Mouse (Mus musculus) stomach, embryonic 16.5 days (tissue): ENCODE measurements around the gene Ube2e1. TPM values are rescaled to one million over a fixed set of nuclear protein-coding genes. Genes with fewer than 3 reads are reported as not detected.

ENCODE experiments used
- ATAC-seq: fragments of 200-750 bp; cut with Nextera tagmentation; 2 replicates; pipeline ENCODE4 v1.8.0; 2017; ENCODE audit warnings: moderate number of reproducible peaks, moderate TSS enrichment; ENCODE audit not compliant: insufficient read depth, low FRiP score
- H3K27ac ChIP-seq: fragments of 300-500 bp; sonication (generic); 2 replicates; pipeline ENCODE4 v1.5.1; 2014; ENCODE audit warnings: low read length
- H3K27me3 ChIP-seq: fragments of 300-500 bp; sonication (generic); 2 replicates; pipeline ENCODE4 v1.6.1; 2014; ENCODE audit warnings: low read length, control low read depth, mixed read lengths; ENCODE audit not compliant: control insufficient read depth, insufficient read depth
- H3K36me3 ChIP-seq: fragments of 300-500 bp; sonication (generic); 2 replicates; pipeline ENCODE4 v1.6.1; 2014; ENCODE audit warnings: low read length; ENCODE audit not compliant: control insufficient read depth, insufficient read depth
- H3K4me1 ChIP-seq: fragments of 300-500 bp; sonication (generic); 2 replicates; pipeline ENCODE4 v1.6.1; 2014; ENCODE audit warnings: low read length, control low read depth, mixed read lengths; ENCODE audit not compliant: control insufficient read depth, insufficient read depth
- H3K4me2 ChIP-seq: fragments of 300-500 bp; sonication (generic); 2 replicates; pipeline ENCODE4 v1.6.1; 2014; ENCODE audit warnings: low read depth, low read length, mixed read lengths
- H3K4me3 ChIP-seq: fragments of 300-500 bp; sonication (generic); replicated peaks from 2 replicates; pipeline ENCODE4 v1.5.1; 2014; ENCODE audit warnings: mild to moderate bottlenecking, low read length
- H3K9ac ChIP-seq: fragments of 300-500 bp; sonication (generic); 2 replicates; pipeline ENCODE4 v1.6.1; 2014; ENCODE audit warnings: low read length
- H3K9me3 ChIP-seq: fragments of 300-500 bp; sonication (generic); replicated peaks from 2 replicates; pipeline ENCODE4 v1.6.1; 2016; ENCODE audit warnings: low read length, control low read depth; ENCODE audit not compliant: control insufficient read depth
- WGBS: fragments of 180-500 bp; shearing (Covaris S2); extraction: QIAGEN DNeasy Blood & Tissue Kit; methylation state at CpG from one replicate; pipeline ENCODE4 v1.1.7; 2014; 5-methylcytosine and 5-hydroxymethylcytosine counted together
- polyA plus RNA-seq: library from polyadenylated mRNA; unstranded; fragments of >200 nt; fragmentation: Nextera tagmentation; extraction: Ambion mirVana; gene quantifications from 2 replicates; pipeline ENCODE4 v1.2.1, GENCODE M21; 2015

Ube2e1 gene
- polyA plus RNA-seq, 1 experiment from 2014 or later: 132 TPM

DNA sequence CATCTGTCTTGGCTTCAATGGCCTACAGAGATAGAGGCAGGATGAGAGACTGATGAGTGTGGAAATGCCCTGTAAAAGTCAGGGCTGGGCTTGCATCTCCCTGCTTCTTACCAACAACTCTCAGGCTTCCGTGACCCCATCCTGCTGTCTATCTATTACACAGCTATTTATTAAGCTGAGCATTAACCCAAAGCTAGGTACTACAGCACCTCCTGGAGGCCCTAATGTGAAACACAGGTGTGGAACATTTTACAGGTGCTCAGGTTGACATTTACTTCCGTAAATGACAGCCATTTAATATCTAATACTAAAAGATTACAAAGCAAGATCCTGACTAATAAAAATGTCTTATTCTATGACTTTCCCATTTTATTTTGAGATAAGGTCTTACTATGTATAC, 31.0 kb downstream of the Ube2e1 start:
- no peak overlapping the region for H3K27ac ChIP-seq
- H3K9ac ChIP-seq: no peak overlapping the region
- H3K9me3 ChIP-seq: no peaks in the 10 kb centered on the region
- H3K36me3 ChIP-seq: no peaks in the 10 kb centered on the region
- 0 out of 2 replicates have a peak, but pooled peaks cover 4% of the 10 kb centered on the region for H3K4me1 ChIP-seq
- no peak overlapping the region for H3K4me3 ChIP-seq
- H3K4me2 ChIP-seq: no peak overlapping the region
- no peak for ATAC-seq
- H3K27me3 ChIP-seq: no peaks in the 10 kb centered on the region
- 87% methylated on average over 2 of the region's 2 CpGs for WGBS

DNA sequence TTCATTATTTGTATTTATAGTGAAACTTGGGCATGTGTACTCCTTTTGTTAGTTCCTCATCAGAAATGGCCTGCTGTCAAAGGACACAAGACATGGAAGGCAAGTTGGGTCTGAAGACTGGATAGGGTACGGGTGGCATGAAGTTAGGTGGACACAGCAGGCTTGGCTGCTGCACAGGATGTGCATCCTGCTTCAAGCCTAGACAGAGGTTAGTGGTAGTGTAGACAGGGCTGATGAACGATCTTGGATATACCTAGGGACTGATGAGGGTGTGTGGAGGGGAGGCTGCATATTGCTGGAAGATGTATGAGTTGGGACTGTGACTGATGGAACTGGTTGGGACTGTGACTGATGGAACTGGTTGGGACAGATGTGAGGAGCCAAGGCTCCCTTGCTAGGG, 32.8 kb downstream of the Ube2e1 start:
- Histone ChIP-seq H3K4me2 (no peak overlapping the region), H3K27ac (no peak overlapping the region), H3K4me3 (no peak overlapping the region), H3K9me3 (no peaks in the 10 kb centered on the region), H3K36me3 (no peaks in the 10 kb centered on the region), H3K9ac (no peak overlapping the region), H3K4me1 (0 out of 2 replicates have a peak, but pooled peaks cover 4% of the 10 kb centered on the region), H3K27me3 (no peaks in the 10 kb centered on the region)
- no peak for ATAC-seq
- WGBS: 86% methylated on average over 2 of the region's 2 CpGs

DNA sequence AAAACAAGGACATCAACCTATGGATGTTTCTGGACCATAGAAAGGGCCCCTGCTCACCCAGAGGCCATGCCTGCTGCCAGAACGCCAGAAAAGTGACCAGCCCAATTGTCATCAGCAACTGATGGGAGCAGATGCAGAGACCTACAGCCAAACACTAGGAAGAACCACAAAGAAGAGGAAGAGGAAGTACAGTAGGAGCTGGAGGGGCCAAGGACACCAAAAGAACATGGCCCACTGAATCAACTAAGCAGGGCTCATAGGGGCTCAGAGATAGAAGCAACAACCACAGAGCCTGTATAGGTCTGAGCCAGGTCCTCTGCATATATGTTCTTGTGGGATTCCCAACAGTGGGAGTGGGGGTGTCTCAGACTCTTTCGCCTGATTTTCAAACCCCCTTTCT, 34.2 kb downstream of the Ube2e1 start:
- Histone ChIP-seq H3K9ac (no peak overlapping the region), H3K9me3 (no peaks in the 10 kb centered on the region), H3K4me3 (no peak overlapping the region), H3K27me3 (no peaks in the 10 kb centered on the region), H3K36me3 (no peaks in the 10 kb centered on the region), H3K4me1 (0 out of 2 replicates have a peak, but pooled peaks cover 4% of the 10 kb centered on the region), H3K4me2 (no peak overlapping the region), H3K27ac (no peak overlapping the region)
- WGBS: 80% methylated on average over 2 of the region's 2 CpGs
- ATAC-seq: no peak

GRCm38 (mm10) chr14:18292578-18292977, 39.1 kb downstream of the Ube2e1 start:
- H3K36me3 ChIP-seq: no peaks in the 10 kb centered on the region
- 76% methylated on average over 3 of the region's 3 CpGs for WGBS
- H3K27me3 ChIP-seq: no peaks in the 10 kb centered on the region
- H3K4me3 ChIP-seq: no peak overlapping the region
- no peak for ATAC-seq
- H3K9me3 ChIP-seq: no peaks in the 10 kb centered on the region
- H3K27ac ChIP-seq: no peak overlapping the region
- H3K4me2 ChIP-seq: no peak overlapping the region
- H3K9ac ChIP-seq: no peak overlapping the region
- H3K4me1 ChIP-seq: no peaks in the 10 kb centered on the region

- H3K27me3 ChIP-seq: no peaks in the 10 kb centered on the region
- H3K4me2 ChIP-seq: no peak overlapping the region
- H3K9me3 ChIP-seq: no peaks in the 10 kb centered on the region
- H3K4me1 ChIP-seq: no peaks in the 10 kb centered on the region
- no peak overlapping the region for H3K27ac ChIP-seq
- no peak overlapping the region for H3K4me3 ChIP-seq
- no peak overlapping the region for H3K9ac ChIP-seq
- no peak for ATAC-seq
- WGBS: 84% methylated on average over 3 of the region's 3 CpGs
- H3K36me3 ChIP-seq: no peaks in the 10 kb centered on the region
Measured at GRCm38 (mm10) chr14:18292111-18292510, 39.5 kb downstream of the Ube2e1 start.

- 75% methylated on average over 2 of the region's 2 CpGs for WGBS
- Histone ChIP-seq H3K9me3 (no peaks in the 10 kb centered on the region), H3K27ac (no peak overlapping the region), H3K27me3 (no peaks in the 10 kb centered on the region), H3K4me1 (no peaks in the 10 kb centered on the region), H3K4me3 (no peak overlapping the region), H3K9ac (no peak overlapping the region), H3K36me3 (no peaks in the 10 kb centered on the region), H3K4me2 (no peak overlapping the region)
- no peak for ATAC-seq
Measured at GRCm38 (mm10) chr14:18287391-18287790, 44.3 kb downstream of the Ube2e1 start.

DNA sequence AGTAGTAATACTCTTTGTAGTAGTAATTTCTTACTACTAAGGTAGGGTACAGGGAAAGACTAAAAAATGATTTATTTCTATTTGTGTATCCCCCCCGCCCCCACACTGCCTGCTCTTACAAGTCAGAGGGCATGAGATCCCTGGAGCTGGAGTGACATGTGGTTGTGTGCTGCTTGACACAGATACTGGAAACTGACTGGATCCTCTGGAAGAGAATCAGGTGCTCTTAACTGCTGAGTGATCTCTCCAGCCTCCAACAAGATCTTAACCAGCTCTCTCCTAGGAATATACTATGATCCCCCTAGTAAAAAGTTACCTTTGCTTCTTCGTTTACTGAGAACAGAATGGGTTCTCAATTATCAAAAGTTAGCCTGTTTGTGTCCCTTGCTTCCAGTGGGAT, 45.2 kb downstream of the Ube2e1 start:
- Histone ChIP-seq H3K9me3 (no peaks in the 10 kb centered on the region), H3K36me3 (peaks cover 4% of the 10 kb centered on the region; the same call in 1 of the 2 replicates), H3K27me3 (no peaks in the 10 kb centered on the region), H3K4me1 (no peaks in the 10 kb centered on the region), H3K27ac (no peak overlapping the region), H3K4me3 (no peak overlapping the region), H3K9ac (no peak overlapping the region), H3K4me2 (no peak overlapping the region)
- 85% methylated on average over 2 of the region's 2 CpGs for WGBS
- no peak for ATAC-seq

DNA sequence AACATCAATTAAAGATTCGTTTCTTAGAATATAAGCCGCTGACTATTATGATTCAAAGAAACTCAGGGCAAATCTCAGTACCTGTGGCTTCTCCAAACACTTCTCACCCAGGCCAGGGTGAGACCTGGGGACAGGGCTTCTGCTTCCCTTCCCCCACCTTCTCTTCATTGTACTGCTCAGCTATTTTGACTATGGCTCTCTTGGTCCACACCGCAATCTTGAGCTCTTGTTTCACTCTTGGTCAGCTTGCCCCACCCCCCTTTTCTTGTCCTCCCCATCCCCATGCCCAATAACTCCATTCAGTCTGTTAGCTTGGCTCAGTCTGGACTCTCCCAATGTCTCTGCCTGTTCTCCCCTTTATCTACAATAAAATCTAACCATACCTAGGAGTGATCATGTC, 46.2 kb downstream of the Ube2e1 start:
- Histone ChIP-seq H3K27me3 (no peaks in the 10 kb centered on the region), H3K36me3 (peaks cover 4% of the 10 kb centered on the region; the same call in 1 of the 2 replicates), H3K4me3 (no peak overlapping the region), H3K4me1 (no peaks in the 10 kb centered on the region), H3K9ac (no peak overlapping the region), H3K27ac (no peak overlapping the region), H3K4me2 (no peak overlapping the region), H3K9me3 (no peaks in the 10 kb centered on the region)
- WGBS: 67% methylated on average over 3 of the region's 3 CpGs
- no peak for ATAC-seq

GRCm38 (mm10) chr14:18284581-18284980, 47.1 kb downstream of the Ube2e1 start:
- Histone ChIP-seq H3K27me3 (no peaks in the 10 kb centered on the region), H3K36me3 (peaks cover 9% of the 10 kb centered on the region), H3K4me1 (no peaks in the 10 kb centered on the region), H3K27ac (no peak overlapping the region), H3K9me3 (no peaks in the 10 kb centered on the region), H3K4me2 (no peak overlapping the region), H3K9ac (no peak overlapping the region), H3K4me3 (no peak overlapping the region)
- no peak for ATAC-seq
- WGBS: 82% methylated on average over 2 of the region's 2 CpGs

DNA sequence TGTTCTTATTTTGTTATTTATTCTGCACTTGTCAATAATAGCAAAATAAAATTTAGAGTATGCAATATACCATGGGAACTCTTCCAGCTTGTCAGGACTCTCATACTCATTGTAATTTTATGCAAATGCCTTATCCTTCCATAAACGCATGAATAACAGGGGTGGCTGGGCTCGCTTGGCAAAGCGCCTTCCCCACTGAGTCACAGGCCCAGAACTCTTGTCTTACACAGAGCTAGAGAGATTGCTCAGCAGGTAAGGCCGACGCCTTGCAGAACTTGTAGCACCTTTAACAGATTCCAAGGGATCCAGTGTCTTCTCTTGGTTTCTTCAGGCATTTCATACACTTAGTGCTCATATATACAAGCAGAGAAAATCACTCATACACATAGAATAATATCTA, 51.3 kb downstream of the Ube2e1 start:
- no peak for ATAC-seq
- H3K4me3 ChIP-seq: no peak overlapping the region
- 0 out of 2 replicates have a peak, but pooled peaks cover 2% of the 10 kb centered on the region for H3K9me3 ChIP-seq
- no peak overlapping the region for H3K9ac ChIP-seq
- peaks cover 27% of the 10 kb centered on the region for H3K36me3 ChIP-seq
- H3K4me1 ChIP-seq: no peaks in the 10 kb centered on the region
- H3K4me2 ChIP-seq: no peak overlapping the region
- no peak overlapping the region for H3K27ac ChIP-seq
- 86% methylated on average over 5 of the region's 5 CpGs for WGBS
- H3K27me3 ChIP-seq: no peaks in the 10 kb centered on the region
